Mouse (Mus musculus) spleen, adult 2 months (tissue): ENCODE results near the gene Adap2.
A peak's percentile ranks its signal among the peaks of the same experiment; 100 is the strongest.

Source experiments
- CTCF ChIP-seq: fragments of 200-500 bp; IDR thresholded peaks from 2 replicates; pipeline ENCODE4 v1.5.1; 2011; ENCODE audit warnings: mild to moderate bottlenecking, inconsistent platforms; ENCODE audit not compliant: insufficient read depth, insufficient read length, insufficient replicate concordance; ENCODE audit errors: extremely low read depth
- POLR2A ChIP-seq: fragments of 200-500 bp; IDR thresholded peaks from 2 replicates; pipeline ENCODE4 v1.6.1; 2011; ENCODE audit warnings: low read depth, low read length, inconsistent platforms

DNA sequence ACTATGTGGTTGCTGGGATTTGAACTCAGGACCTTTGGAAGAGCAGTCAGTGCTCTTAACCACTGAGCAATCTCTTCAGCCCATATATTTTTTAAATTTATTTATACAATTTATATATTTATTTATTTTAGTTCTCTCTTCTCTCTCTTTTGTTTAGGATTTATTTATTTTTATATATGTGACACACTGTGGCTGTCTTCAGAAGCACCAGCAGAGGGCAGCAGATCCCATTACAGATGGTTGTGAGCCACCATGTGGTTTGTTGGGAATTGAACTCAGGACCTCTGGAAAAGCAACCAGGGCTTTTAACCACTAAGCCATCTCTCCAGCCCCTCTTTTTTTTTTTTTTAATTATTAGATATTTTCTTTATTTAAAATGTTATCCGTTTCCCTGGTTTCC, 46.4 kb downstream of the Adap2 start:
- no peak for TF ChIP-seq POLR2A
- peak; percentile 38; the same call in 1 of the 2 replicates for TF ChIP-seq CTCF
